Mouse (Mus musculus) MEL (cell line): Measurements from ENCODE around the gene Serinc2.

ENCODE experiments used
- CHD2 ChIP-seq: IDR thresholded peaks from 2 replicates; pipeline ENCODE4 v1.6.1; 2011; ENCODE audit warnings: low read length, improper control_type of control experiment
- ZKSCAN1 ChIP-seq: IDR thresholded peaks from 2 replicates; pipeline ENCODE4 v1.6.1; 2012; ENCODE audit warnings: low read depth, mild to moderate bottlenecking, inconsistent platforms, low read length, improper control_type of control experiment, moderate library complexity
- ZNF384 ChIP-seq: IDR thresholded peaks from 2 replicates; pipeline ENCODE4 v1.6.1; 2012; ENCODE audit warnings: low read depth, mild to moderate bottlenecking, inconsistent platforms, low read length, improper control_type of control experiment

- TF ChIP-seq ZNF384 (no peak), ZKSCAN1 (no peak), CHD2 (no peak)
Observed at GRCm38 (mm10) chr4:130322567-130322966, 43.6 kb upstream of the Serinc2 start.
